Mouse (Mus musculus): ENCODE data around the gene Slc2a8. TPM values are rescaled to one million over a fixed set of nuclear protein-coding genes. Genes with fewer than 3 reads are reported as not detected.
A peak's percentile ranks its signal among the peaks of the same experiment; 100 is the strongest.

Gene Slc2a8
- polyA plus RNA-seq, 1 experiment from 2014 or later, result 20.4 TPM

DNA sequence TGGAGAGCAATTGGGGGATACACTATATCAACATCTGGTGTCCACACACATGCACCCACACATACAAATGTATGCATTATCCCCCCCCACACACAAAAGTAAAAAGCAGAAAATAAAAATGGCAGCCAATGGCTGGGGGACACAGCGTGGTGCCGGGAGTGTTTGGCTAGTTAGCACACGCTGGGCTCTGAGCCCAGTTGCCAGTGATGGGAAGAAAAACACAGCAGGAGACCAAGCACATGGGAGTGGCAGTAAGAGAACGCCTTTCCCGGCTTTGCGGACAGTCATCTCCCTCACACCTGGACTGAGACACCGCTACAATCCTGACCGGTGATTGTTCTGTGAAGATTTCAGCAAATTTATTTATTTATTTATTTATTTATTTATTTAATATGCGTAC, 10.6 kb downstream of the Slc2a8 start:
- Histone ChIP-seq H3K9ac (no peak overlapping the region), H3K27ac (no peak overlapping the region), H3K27me3 (no peaks in the 10 kb centered on the region), H3K4me3 (no peak overlapping the region), H3K36me3 (peaks cover 12% of the 10 kb centered on the region), H3K9me3 (replicated peaks) (no peaks in the 10 kb centered on the region), H3K4me2 (no peak overlapping the region), H3K4me1 (replicated peaks) (peaks cover 34% of the 10 kb centered on the region)
- 55% methylated on average over 9 of the region's 9 CpGs for WGBS
- no peak for ATAC-seq (replicated peaks; ENCODE audit: insufficient number of reproducible peaks, insufficient read depth, low FRiP score, low read depth)

DNA sequence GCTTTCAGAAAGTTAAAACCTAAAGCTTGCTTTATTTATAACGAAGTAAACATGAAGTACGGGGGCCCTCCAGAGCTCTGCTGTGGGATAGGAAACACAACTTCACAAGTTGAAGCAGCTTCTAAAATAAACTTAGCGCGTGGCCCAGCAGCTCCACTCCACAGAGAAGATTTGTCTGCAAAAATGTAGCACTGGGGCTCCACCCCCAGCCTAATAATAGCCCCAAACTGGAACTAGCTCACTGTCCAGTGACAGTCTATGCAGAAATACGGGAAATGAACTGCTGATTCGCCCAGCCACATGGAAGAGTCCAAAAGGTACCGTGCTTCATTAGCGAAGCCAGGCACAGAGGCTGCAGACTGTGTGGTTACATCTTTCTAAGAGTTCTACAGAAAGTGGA, 12.6 kb downstream of the Slc2a8 start:
- H3K4me2 ChIP-seq, result peak overlapping the region; percentile 52
- H3K9me3 ChIP-seq (replicated peaks), result no peaks in the 10 kb centered on the region
- WGBS, result 40% methylated on average over 8 of the region's 8 CpGs
- H3K4me1 ChIP-seq (replicated peaks), result peaks cover 50% of the 10 kb centered on the region
- peak overlapping the region; percentile 15; the same call in 1 of the 2 replicates for H3K4me3 ChIP-seq
- peak overlapping the region; percentile 89 for H3K27ac ChIP-seq
- no peaks in the 10 kb centered on the region for H3K27me3 ChIP-seq
- H3K36me3 ChIP-seq, result peaks cover 18% of the 10 kb centered on the region
- peak overlapping the region; percentile 39 for H3K9ac ChIP-seq
- peak; percentile 36; the same call in 1 of the 2 replicates for ATAC-seq (replicated peaks; ENCODE audit: insufficient number of reproducible peaks, insufficient read depth, low FRiP score, low read depth)

DNA sequence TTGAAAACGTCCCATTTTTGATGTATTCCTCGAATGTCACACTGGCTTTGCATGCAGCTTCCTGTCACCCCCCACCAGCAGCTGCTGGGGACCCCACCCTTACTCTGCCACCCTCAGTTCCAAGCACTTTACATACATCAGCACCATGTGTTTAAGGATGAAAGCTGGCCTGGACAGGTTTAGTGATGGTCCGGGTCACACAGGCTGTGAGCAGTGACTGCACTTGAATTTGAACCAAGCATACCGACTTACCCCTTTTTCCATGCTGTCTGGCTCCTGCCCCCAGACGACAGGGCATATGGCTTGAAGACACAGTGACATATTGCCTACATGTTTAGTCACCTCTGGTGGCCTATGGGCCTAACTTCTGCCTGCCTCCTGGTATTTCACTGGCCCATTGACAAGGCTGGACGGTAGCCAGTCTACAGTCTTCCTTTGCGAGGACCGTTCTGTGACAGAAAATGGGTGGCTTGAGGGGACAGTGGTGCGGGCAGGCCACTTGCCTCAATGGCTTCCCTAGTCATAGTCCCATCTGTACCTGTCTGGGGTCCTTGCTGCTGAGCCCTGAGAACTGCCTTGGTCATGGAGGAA, 13.8 kb downstream of the Slc2a8 start:
- H3K4me3 ChIP-seq, result peak overlapping the region; percentile 62
- ATAC-seq (replicated peaks; ENCODE audit: insufficient number of reproducible peaks, insufficient read depth, low FRiP score, low read depth), result no peak
- H3K9me3 ChIP-seq (replicated peaks), result no peaks in the 10 kb centered on the region
- 78% methylated on average over 9 of the region's 9 CpGs for WGBS
- H3K27me3 ChIP-seq, result no peaks in the 10 kb centered on the region
- H3K36me3 ChIP-seq, result peaks cover 19% of the 10 kb centered on the region
- H3K9ac ChIP-seq, result peak overlapping the region; percentile 81; the same call in 1 of the 2 replicates
- peak overlapping the region; percentile 94 for H3K4me2 ChIP-seq
- peak overlapping the region; percentile 99 for H3K27ac ChIP-seq
- peaks cover 61% of the 10 kb centered on the region for H3K4me1 ChIP-seq (replicated peaks)

GRCm38 (mm10) chr2:32966689-32967631, 14.9 kb downstream of the Slc2a8 start:
- peak overlapping the region; percentile 94 for H3K4me2 ChIP-seq
- WGBS, result under 1% methylated on average over 55 of the region's 55 CpGs
- peaks cover 69% of the 10 kb centered on the region for H3K4me1 ChIP-seq (replicated peaks)
- H3K9ac ChIP-seq, result peak overlapping the region; percentile 81
- peak overlapping the region; percentile 62 for H3K4me3 ChIP-seq
- peak; percentile 79 for ATAC-seq (replicated peaks; ENCODE audit: insufficient number of reproducible peaks, insufficient read depth, low FRiP score, low read depth)
- H3K27ac ChIP-seq, result peak overlapping the region; percentile 99
- H3K36me3 ChIP-seq, result peaks cover 21% of the 10 kb centered on the region
- H3K27me3 ChIP-seq, result no peaks in the 10 kb centered on the region
- no peaks in the 10 kb centered on the region for H3K9me3 ChIP-seq (replicated peaks)

DNA sequence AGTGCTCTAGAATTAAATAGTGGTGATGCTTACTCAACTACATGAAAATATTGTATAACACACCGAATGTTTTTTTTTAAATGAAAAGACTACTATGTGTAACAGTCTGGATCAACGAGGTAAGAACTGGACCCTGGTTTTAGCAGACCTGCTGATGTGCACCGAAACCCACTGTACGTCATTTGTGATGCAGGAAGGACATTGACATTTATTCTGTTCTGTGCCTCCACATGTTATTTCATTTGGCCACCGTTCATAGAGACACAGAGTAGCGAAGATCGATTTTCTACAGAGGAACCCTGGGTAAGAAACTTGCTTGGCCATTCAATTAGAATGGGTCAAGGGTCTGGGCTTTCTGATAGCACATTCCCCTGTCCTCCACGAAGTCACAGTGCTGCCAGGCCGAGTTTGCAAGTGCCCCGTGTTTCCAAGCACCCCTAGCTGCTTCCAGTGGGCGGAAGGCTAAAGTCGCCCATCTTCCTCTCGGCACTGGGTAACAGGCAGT, 15.6 kb downstream of the Slc2a8 start:
- Histone ChIP-seq H3K27ac (peak overlapping the region; percentile 99), H3K27me3 (no peaks in the 10 kb centered on the region), H3K4me1 (replicated peaks) (peaks cover 69% of the 10 kb centered on the region), H3K4me2 (peak overlapping the region; percentile 94), H3K4me3 (peak overlapping the region; percentile 62), H3K9ac (peak overlapping the region; percentile 81), H3K9me3 (replicated peaks) (no peaks in the 10 kb centered on the region), H3K36me3 (peaks cover 21% of the 10 kb centered on the region)
- 6% methylated on average over 13 of the region's 13 CpGs for WGBS
- no peak for ATAC-seq (replicated peaks; ENCODE audit: insufficient number of reproducible peaks, insufficient read depth, low FRiP score, low read depth)

DNA sequence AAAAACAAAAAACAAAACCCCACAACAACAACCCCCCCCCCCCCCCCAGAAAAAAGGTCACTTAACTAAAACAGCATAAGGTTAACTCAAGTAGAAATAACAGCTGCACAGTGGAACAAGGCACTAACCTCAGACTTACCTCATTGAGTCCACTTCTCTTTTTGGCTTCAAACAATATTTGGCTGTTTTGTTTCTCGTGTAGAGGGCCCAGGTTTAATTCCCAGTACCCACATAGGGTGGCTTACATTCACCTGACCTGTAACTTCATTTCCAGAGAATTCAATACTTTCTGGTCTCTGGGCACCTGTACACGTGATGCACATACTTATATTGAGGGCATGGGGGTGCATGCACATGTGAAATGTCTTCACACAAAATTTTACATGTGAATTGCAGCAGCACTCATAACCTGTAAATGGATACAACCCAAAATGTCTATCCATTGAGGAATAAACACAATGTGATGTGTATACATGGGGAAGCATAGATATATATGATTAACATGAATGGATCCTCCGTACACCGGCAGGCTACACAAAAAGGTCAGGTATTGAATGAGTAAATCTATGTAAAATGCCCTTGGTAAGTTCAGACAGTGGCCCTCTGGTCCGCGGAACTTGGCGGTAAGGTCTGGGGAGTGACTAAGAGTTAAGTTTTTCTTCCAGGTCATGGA, 16.2 kb downstream of the Slc2a8 start:
- Histone ChIP-seq H3K27ac (peak overlapping the region; percentile 99; the same call in 1 of the 2 replicates), H3K4me2 (peak overlapping the region; percentile 94), H3K4me3 (peak overlapping the region; percentile 62; the same call in 1 of the 2 replicates), H3K36me3 (peaks cover 21% of the 10 kb centered on the region), H3K9me3 (replicated peaks) (no peaks in the 10 kb centered on the region), H3K9ac (no peak overlapping the region), H3K27me3 (no peaks in the 10 kb centered on the region), H3K4me1 (replicated peaks) (peaks cover 71% of the 10 kb centered on the region)
- WGBS, result 20% methylated on average over 7 of the region's 7 CpGs
- ATAC-seq (replicated peaks; ENCODE audit: insufficient number of reproducible peaks, insufficient read depth, low FRiP score, low read depth), result no peak

DNA sequence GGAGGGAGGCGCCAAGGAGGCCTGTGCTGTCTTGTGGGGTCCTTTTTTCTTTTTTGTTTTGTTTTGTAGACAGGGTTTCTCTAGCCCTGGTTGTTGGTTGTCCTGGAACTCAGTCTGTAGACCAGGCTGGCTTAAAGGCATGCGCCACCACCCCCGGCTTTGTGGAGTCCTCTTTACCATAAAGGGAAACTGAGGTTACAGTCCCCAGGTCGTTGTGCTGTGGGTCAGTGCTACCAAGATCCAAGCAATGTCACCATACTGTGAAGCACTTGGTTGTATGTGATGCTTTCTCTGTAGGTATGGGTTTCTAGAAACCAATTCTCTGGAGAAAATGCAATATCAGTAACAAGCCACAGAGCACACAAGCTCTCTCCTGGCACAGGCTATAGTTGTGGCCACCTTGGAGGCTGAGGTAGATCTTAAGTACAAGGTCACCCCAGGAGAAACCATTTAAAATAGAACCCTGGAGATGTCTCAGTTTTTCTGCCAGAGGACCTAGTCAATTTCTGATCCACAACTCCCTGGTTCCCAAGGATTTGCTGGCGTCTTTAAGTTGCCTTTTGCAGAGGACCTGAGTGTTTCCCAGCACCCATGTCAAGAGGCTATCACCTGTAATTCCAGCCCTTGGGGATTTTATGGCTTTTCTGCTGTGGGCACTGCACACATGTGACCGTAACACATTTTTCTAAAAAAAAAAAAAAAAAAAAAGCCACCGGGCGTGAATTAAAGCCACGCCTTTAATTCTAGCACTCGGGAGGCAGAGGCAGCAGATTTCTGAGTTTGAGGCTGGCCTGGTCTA, 17.0 kb downstream of the Slc2a8 start:
- Histone ChIP-seq H3K4me3 (no peak overlapping the region), H3K4me1 (replicated peaks) (peaks cover 66% of the 10 kb centered on the region), H3K9ac (no peak overlapping the region), H3K27ac (no peak overlapping the region; the same call in 1 of the 2 replicates), H3K9me3 (replicated peaks) (no peaks in the 10 kb centered on the region), H3K36me3 (peaks cover 21% of the 10 kb centered on the region), H3K4me2 (no peak overlapping the region), H3K27me3 (no peaks in the 10 kb centered on the region)
- WGBS, result 42% methylated on average over 10 of the region's 10 CpGs
- ATAC-seq (replicated peaks; ENCODE audit: insufficient number of reproducible peaks, insufficient read depth, low FRiP score, low read depth), result no peak

DNA sequence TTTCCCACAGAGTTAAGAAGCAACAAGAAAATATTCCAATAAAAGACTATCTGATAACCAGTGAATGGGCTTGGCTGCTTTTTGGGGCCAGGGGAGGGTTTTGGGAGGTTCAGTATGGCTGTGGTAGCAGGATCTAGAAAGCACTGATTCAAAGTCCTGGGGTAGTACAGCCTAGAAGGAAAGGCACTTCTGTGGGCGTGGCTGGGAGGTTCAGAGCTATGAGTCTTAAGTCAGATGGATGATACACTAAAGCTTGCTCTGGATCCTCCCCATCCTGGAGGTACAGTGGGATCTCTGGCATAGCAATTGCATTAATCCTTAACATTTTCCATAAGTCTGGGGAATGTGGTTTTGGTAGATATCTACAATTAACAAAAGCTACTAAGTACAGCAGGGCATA, 17.9 kb downstream of the Slc2a8 start:
- peaks cover 60% of the 10 kb centered on the region for H3K4me1 ChIP-seq (replicated peaks)
- H3K9ac ChIP-seq, result no peak overlapping the region
- H3K4me3 ChIP-seq, result no peak overlapping the region; the same call in 1 of the 2 replicates

GRCm38 (mm10) chr2:32963544-32963943, 18.3 kb downstream of the Slc2a8 start:
- WGBS, result 64% methylated on average over 4 of the region's 4 CpGs
- peaks cover 21% of the 10 kb centered on the region for H3K36me3 ChIP-seq
- no peaks in the 10 kb centered on the region for H3K27me3 ChIP-seq
- peak overlapping the region; percentile 80 for H3K4me3 ChIP-seq
- no peaks in the 10 kb centered on the region for H3K9me3 ChIP-seq (replicated peaks)
- H3K4me2 ChIP-seq, result peak overlapping the region; percentile 75
- no peak for ATAC-seq (replicated peaks; ENCODE audit: insufficient number of reproducible peaks, insufficient read depth, low FRiP score, low read depth)
- H3K4me1 ChIP-seq (replicated peaks), result peaks cover 56% of the 10 kb centered on the region
- peak overlapping the region; percentile 81 for H3K27ac ChIP-seq
- peak overlapping the region; percentile 74 for H3K9ac ChIP-seq

More for the DNA sequence above, 17.9 kb downstream of the Slc2a8 start:
- Histone ChIP-seq H3K9me3 (replicated peaks) (no peaks in the 10 kb centered on the region), H3K4me2 (peak overlapping the region; percentile 75; the same call in 1 of the 2 replicates), H3K27me3 (no peaks in the 10 kb centered on the region), H3K27ac (no peak overlapping the region; the same call in 1 of the 2 replicates), H3K36me3 (peaks cover 21% of the 10 kb centered on the region)
- WGBS, result 79% methylated on average over 1 of the region's 1 CpGs
- ATAC-seq (replicated peaks; ENCODE audit: insufficient number of reproducible peaks, insufficient read depth, low FRiP score, low read depth), result no peak

DNA sequence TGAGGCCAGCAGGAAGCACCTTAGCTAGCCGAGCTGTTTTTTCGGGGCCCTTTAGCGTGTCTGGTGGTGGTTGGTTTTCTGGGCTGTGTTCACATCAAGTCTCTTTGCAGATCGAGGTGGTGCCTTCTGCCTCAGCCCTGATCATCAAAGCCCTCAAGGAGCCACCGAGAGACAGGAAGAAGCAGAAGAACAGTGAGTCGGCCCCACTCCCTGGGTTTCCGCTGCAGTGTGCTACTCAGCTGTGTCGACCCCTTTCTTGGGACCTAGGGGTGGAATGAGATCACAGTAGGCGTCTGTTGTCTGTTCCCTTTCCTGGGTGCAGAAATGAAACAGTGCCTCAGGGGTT, 19.0 kb downstream of the Slc2a8 start:
- Histone ChIP-seq H3K9ac (peak overlapping the region; percentile 74), H3K36me3 (peaks cover 21% of the 10 kb centered on the region), H3K4me2 (peak overlapping the region; percentile 75), H3K4me3 (peak overlapping the region; percentile 80), H3K27ac (peak overlapping the region; percentile 81), H3K27me3 (no peaks in the 10 kb centered on the region), H3K4me1 (replicated peaks) (peaks cover 49% of the 10 kb centered on the region), H3K9me3 (replicated peaks) (no peaks in the 10 kb centered on the region)
- ATAC-seq (replicated peaks; ENCODE audit: insufficient number of reproducible peaks, insufficient read depth, low FRiP score, low read depth), result no peak
- 8% methylated on average over 9 of the region's 9 CpGs for WGBS
